ENCODE assay signal across 11 mouse cellular contexts in genomic region chr13:112760538-112760881, GRCm38 (mm10). TPM values are rescaled to one million over a fixed set of nuclear protein-coding genes. Genes with fewer than 3 reads are reported as not detected.
DNase-seq lines count a peak whose midpoint lies in the region; ATAC-seq and TF ChIP-seq lines count a peak whose summit lies in the region.
"Had no signal": no experiment of that assay in that cellular context is flagged by ENCODE, and none has a peak within 500 bp of the region (broad histone marks: within the 10 kb centered on the region; RNA-seq: fewer than 3 reads in every experiment).

No protein-coding gene starts in this region.

- no peak overlapping the region; the same call in 1 of the 2 replicates for H3K4me2 ChIP-seq in liver, embryonic 11.5 days
- no peak overlapping the region for H3K4me2 ChIP-seq in hindbrain, postnatal 0 days (ENCODE audit: low read depth, low read length)
- H3K4me2 ChIP-seq: limb, embryonic 15.5 days; midbrain, embryonic 12.5 days had no signal

- no peak overlapping the region for H3K4me3 ChIP-seq in heart, adult 2 months
- no peak overlapping the region for H3K4me3 ChIP-seq in thymus, adult 2 months (ENCODE audit: control insufficient read depth, insufficient read depth, low read length)
- no peak overlapping the region for H3K4me3 ChIP-seq in liver, embryonic 11.5 days (ENCODE audit: low read depth, low read length)
- no peak overlapping the region for H3K4me3 ChIP-seq in hindbrain, postnatal 0 days (ENCODE audit: low read length)
- H3K4me3 ChIP-seq: erythroblast, embryonic 14.5 days; limb, embryonic 15.5 days; midbrain, embryonic 12.5 days had no signal

- peaks cover 43% of the 10 kb centered on the region for H3K4me1 ChIP-seq in heart, adult 2 months (ENCODE audit: control insufficient read depth, insufficient read depth, low read length)
- H3K4me1 ChIP-seq in thymus, adult 2 months (replicated peaks; ENCODE audit: control insufficient read depth, insufficient read depth, low read length): peaks cover 5% of the 10 kb centered on the region
- H3K4me1 ChIP-seq in liver, embryonic 11.5 days (replicated peaks; ENCODE audit: control insufficient read depth, insufficient read depth, low read length): peaks cover 12% of the 10 kb centered on the region
- no peaks in the 10 kb centered on the region for H3K4me1 ChIP-seq in hindbrain, postnatal 0 days (ENCODE audit: insufficient read depth, low read length)

- H3K36me3 ChIP-seq in heart, adult 2 months (ENCODE audit: control insufficient read depth, insufficient read depth, low read length): peaks cover 16% of the 10 kb centered on the region
- H3K36me3 ChIP-seq in thymus, adult 2 months (ENCODE audit: control insufficient read depth, insufficient read depth, low read length): no peaks in the 10 kb centered on the region
- no peaks in the 10 kb centered on the region for H3K36me3 ChIP-seq in liver, embryonic 11.5 days (ENCODE audit: control insufficient read depth, insufficient read depth, low read length)
- no peaks in the 10 kb centered on the region for H3K36me3 ChIP-seq in hindbrain, postnatal 0 days (ENCODE audit: insufficient read depth, low read length)
- H3K36me3 ChIP-seq: limb, embryonic 15.5 days; midbrain, embryonic 12.5 days had no signal

- DNase-seq in heart, adult 2 months: peak; percentile 36 to 58
- DNase-seq in heart, postnatal 25 days (ENCODE audit: low spot score): no peak
- DNase-seq in thymus, postnatal 0 days (ENCODE audit: low spot score): peak; percentile 20
- DNase-seq in thymus, adult 2 months: no peak
- DNase-seq in liver, embryonic 11.5 days (ENCODE audit: low spot score): no peak
- DNase-seq in cerebellum, adult 8-10 months: no peak
- DNase-seq in hindbrain, postnatal 0 days (ENCODE audit: low spot score): no peak
- DNase-seq in neural tube, embryonic 10.5 days (ENCODE audit: extremely low spot score, low spot score): no peak

- intact Hi-C loops in heart, adult 2 months (cut with DNase I): loop anchor here (5.0 kb wide), 1 partner anchor 38 kb away; no protein-coding TSS in a partner anchor
- intact Hi-C loops in heart, postnatal 25 days (cut with DNase I): no loop called here

- WGBS in heart, adult 2 months: 7% methylated on average over 1 of the region's 1 CpGs
- 8% methylated on average over 1 of the region's 1 CpGs for WGBS in thymus, adult 2 months
- 19% methylated on average over 1 of the region's 1 CpGs for WGBS in liver, embryonic 11.5 days
- 58% methylated on average over 1 of the region's 1 CpGs for WGBS in hindbrain, postnatal 0 days

- no peaks in the 10 kb centered on the region for H3K27me3 ChIP-seq in heart, adult 2 months (ENCODE audit: control insufficient read depth, insufficient read depth, low read length)
- no peaks in the 10 kb centered on the region for H3K27me3 ChIP-seq in thymus, adult 2 months (ENCODE audit: control insufficient read depth, insufficient read depth, low read length)
- H3K27me3 ChIP-seq in liver, embryonic 11.5 days (replicated peaks; ENCODE audit: control insufficient read depth, insufficient read depth, low read length): no peaks in the 10 kb centered on the region
- H3K27me3 ChIP-seq in hindbrain, postnatal 0 days (ENCODE audit: insufficient read depth, low read length): no peaks in the 10 kb centered on the region
- H3K27me3 ChIP-seq: limb, embryonic 15.5 days; midbrain, embryonic 12.5 days had no signal

- no peak for TF ChIP-seq EP300 in heart, adult 2 months (IDR thresholded peaks at IDR 0.05; ENCODE audit: insufficient read depth, low read depth, low read length)

- no peak for TF ChIP-seq CTCF in heart, adult 2 months (IDR thresholded peaks at IDR 0.05)
- TF ChIP-seq CTCF in thymus, adult 2 months (IDR thresholded peaks at IDR 0.05; ENCODE audit: borderline replicate concordance, control insufficient read depth, extremely low read depth, insufficient read depth, low read length, poor library complexity): no peak
- no peak for TF ChIP-seq CTCF in hindbrain, postnatal 0 days (IDR thresholded peaks at IDR 0.05; ENCODE audit: low read depth)

- peak; percentile 34; the same call in 1 of the 2 replicates for ATAC-seq in liver, embryonic 11.5 days (replicated peaks; ENCODE audit: low FRiP score)
- ATAC-seq in hindbrain, postnatal 0 days: no peak

- H3K79me2 ChIP-seq in heart, adult 2 months (replicated peaks; ENCODE audit: control insufficient read depth, insufficient read depth, low read length): no peaks in the 10 kb centered on the region

- H3K9ac ChIP-seq in heart, adult 2 months (ENCODE audit: low read depth, low read length): no peak overlapping the region; the same call in 1 of the 2 replicates
- H3K9ac ChIP-seq in liver, embryonic 11.5 days (ENCODE audit: low read depth, low read length): no peak overlapping the region
- H3K9ac ChIP-seq in hindbrain, postnatal 0 days (replicated peaks; ENCODE audit: low read length): no peak overlapping the region
- H3K9ac ChIP-seq: limb, embryonic 15.5 days; midbrain, embryonic 12.5 days had no signal

- no peak for TF ChIP-seq POLR2A in heart, adult 2 months (IDR thresholded peaks at IDR 0.05; ENCODE audit: insufficient read depth, low read depth, low read length)
- TF ChIP-seq POLR2A in thymus, adult 2 months (IDR thresholded peaks at IDR 0.05; ENCODE audit: control insufficient read depth, extremely low read depth, insufficient read depth, low read length, poor library complexity): no peak

- peak overlapping the region; percentile 77 for H3K27ac ChIP-seq in heart, adult 2 months
- no peak overlapping the region for H3K27ac ChIP-seq in thymus, adult 2 months (ENCODE audit: control insufficient read depth, insufficient read depth, low read length)
- H3K27ac ChIP-seq in liver, embryonic 11.5 days (ENCODE audit: low read depth, low read length): no peak overlapping the region
- no peak overlapping the region for H3K27ac ChIP-seq in hindbrain, postnatal 0 days
- H3K27ac ChIP-seq: midbrain, embryonic 12.5 days had no signal

- H3K9me3 ChIP-seq in liver, embryonic 11.5 days (ENCODE audit: control insufficient read depth, low read length): no peaks in the 10 kb centered on the region
- no peaks in the 10 kb centered on the region for H3K9me3 ChIP-seq in hindbrain, postnatal 0 days (ENCODE audit: low read length)
- H3K9me3 ChIP-seq: limb, embryonic 15.5 days; midbrain, embryonic 12.5 days had no signal

RNA-seq across cellular contexts. Expression of gene Plpp1, which starts 40.1 kb away (rescaled TPM):
- total RNA-seq in heart, adult 2 months (2021): 10 to 100 TPM; 51.5 to 51.6 TPM
- 70.0 and 106 TPM in 2 replicates for polyA plus RNA-seq in heart, adult 2 months (2012; rRNA removed)
- 10 to 100 TPM; 59.4 to 63.6 TPM for total RNA-seq in heart, postnatal 25 days (2021)
- polyA plus RNA-seq in thymus, postnatal 0 days (2015; fragmentation: Nextera tagmentation; extraction: Ambion mirVana): 18.1 and 19.9 TPM in 2 replicates
- 10.4 and 13.5 TPM in 2 replicates for polyA plus RNA-seq in thymus, adult 2 months (2012; rRNA removed)
- polyA plus RNA-seq in liver, embryonic 11.5 days (2014; fragmentation: Nextera tagmentation; extraction: Ambion mirVana): 27.4 and 29.1 TPM in 2 replicates
- total RNA-seq in hindbrain, postnatal 0 days (2014; rRNA removed): 54.0 and 64.4 TPM in 2 replicates
- polyA plus RNA-seq in hindbrain, postnatal 0 days (2015; fragmentation: Nextera tagmentation; extraction: Ambion mirVana): 88.1 and 89.7 TPM in 2 replicates

Comparison
In these comparisons a context has a peak if more than half of its experiments do, and no peak if none do; other contexts are left out.
1. DNase-seq: peak in heart, adult 2 months (2 of 2) and thymus, postnatal 0 days (single experiment); none in heart, postnatal 25 days (single experiment), thymus, adult 2 months (single experiment), liver, embryonic 11.5 days (single experiment), cerebellum, adult 8-10 months (single experiment), hindbrain, postnatal 0 days (single experiment) and neural tube, embryonic 10.5 days (single experiment).